Mouse (Mus musculus) heart, adult 9 months (tissue): Measurements from ENCODE around the gene 2210017I01Rik.

Source experiments
- DNase-seq, 2 experiments: peaks; one replicate each; pipeline ENCODE4 v3.0.0; 2022; ENCODE audit warnings: low spot score in 2 of 2

The 2210017I01Rik gene

DNA sequence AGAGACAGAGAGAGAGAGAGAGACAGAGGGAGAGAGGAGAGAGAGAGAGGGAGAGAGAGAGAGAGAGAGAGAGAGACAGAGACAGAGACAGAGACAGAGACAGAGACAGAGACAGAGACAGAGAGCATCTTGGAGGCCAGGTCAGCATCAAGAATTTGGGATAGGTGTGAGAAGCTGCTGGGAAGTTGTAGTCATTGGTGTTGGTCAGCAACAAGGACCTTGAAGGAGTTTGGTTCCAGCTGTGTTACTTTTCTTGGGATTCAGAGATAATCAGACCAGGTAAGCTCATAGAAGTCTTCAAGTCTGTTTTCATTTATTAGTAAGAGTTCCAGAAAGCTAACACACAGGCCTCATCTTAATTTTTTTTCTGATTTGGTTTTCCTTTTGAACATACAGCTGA is at the start of gene 2210017I01Rik:
2210017I01Rik (minus strand) TSS at position 101 of the 400 bp plus-strand sequence.
- no peak for DNase-seq

- no peak for DNase-seq
Observed at GRCm38 (mm10) chr3:92656826-92657225, 49.5 kb upstream of the 2210017I01Rik start, which contains the start of gene Lce1b. TSS of gene Lce1b (minus strand) at chr3:92656926.

- no peak for DNase-seq
Observed at GRCm38 (mm10) chr3:92648207-92648606, 40.9 kb upstream of the 2210017I01Rik start, which contains the start of gene Lce1a1. TSS of gene Lce1a1 (minus strand) at chr3:92648307.

DNA sequence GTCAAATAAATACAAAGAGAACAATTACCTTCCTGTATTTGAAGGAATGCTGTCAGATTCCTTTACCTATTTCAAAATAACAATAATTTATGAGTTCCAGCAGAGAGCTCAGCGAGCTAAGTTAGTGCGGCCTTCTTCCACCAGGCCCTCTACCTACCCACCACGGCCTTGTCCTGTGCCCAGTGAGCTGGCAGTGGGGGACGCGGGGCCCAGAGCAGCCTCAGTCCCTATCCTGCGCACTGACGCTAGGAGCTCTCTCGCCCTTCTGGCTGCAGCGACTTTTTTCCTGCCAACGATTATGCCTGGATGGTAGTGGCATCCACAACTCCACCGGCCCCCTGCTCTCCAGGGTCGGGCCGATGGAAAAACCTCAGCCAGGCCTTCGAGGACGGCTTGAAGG is 32.6 kb upstream of the 2210017I01Rik start:
- DNase-seq = no peak

DNA sequence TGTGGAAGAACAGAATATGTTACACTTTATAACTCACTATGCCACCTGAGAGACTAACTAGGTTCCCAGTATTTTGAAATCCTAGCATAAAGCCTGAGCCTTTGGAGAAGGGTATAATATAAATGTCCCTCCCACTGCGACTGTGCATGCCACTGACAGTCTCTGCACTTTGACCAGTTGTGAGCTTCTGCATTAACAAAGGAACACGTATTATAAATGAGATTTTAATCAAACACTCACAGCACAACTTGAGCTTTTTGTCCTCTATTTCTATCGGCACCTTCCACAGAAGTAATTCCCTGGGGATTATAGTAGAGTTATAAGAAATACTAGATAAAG is 31.3 kb upstream of the 2210017I01Rik start:
- DNase-seq = no peak

DNA sequence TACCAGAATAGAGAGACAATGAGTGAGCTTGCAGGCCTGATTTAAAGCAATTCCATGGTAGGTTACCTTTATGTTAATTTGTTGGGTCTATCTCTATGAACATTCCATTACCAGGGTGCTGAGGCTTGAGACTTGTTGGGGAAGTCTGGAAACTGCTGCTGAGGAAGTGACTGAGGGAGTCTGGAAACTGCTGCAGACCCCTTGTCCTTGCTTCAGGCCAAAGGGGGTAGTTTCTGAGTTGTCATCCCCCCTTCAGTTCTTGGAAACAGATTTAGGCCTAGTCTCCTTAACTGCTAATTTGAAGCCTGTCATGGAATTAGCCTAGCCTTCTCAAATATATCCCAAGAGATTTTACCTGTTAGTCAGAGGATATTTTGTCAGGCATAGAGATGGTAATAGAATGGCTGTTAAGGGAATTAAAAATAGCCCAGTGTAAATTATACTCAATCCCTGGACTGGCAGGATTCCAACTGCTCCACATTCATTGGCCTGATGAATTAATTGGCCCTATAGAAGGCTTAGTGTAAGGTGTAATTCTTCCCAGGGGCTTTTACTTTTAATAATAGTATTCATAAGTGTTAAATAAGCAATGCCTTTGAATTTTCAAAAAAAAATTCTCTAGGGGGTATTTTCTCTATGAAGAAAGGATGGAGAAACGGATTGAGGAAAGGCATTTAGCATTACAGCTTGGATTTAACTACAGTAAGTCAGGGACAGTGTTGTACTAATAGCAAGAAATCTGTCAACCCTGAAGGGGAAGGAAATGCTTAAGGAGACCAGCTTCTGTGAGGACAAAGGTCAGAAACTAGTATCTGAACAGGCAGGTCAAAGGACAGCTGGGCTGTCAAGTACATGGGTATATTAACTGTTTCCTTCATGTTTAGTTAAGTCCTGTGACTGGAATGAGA is 30.7 kb upstream of the 2210017I01Rik start:
- DNase-seq = no peak

GRCm38 (mm10) chr3:92621560-92621959 is 14.3 kb upstream of the 2210017I01Rik start, which contains the start of gene Lce6a:
TSS of gene Lce6a (minus strand) at chr3:92621660.
- DNase-seq = no peak

DNA sequence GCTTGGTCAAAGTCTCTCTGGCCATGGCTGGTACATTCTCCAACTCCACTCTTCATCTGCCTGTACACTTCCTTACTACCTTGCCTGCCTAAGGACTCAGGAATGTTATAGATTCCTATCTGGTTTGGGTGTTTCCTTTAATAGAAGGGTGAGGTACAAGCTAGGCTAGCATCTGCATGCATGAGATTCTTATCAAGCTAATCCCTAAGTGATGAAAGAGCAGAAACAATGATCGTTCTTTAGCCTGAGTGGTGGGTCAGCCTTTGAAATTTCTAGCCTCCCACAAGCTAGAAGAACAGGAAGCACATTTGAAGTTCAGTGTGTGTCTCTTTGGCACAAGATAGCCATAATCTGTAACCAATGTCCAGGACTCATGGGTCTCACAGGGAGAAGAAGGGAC is 2.5 kb upstream of the 2210017I01Rik start:
- no peak for DNase-seq

- no peak for DNase-seq
Observed at GRCm38 (mm10) chr3:92602169-92602568, 5.1 kb downstream of the 2210017I01Rik start.

DNA sequence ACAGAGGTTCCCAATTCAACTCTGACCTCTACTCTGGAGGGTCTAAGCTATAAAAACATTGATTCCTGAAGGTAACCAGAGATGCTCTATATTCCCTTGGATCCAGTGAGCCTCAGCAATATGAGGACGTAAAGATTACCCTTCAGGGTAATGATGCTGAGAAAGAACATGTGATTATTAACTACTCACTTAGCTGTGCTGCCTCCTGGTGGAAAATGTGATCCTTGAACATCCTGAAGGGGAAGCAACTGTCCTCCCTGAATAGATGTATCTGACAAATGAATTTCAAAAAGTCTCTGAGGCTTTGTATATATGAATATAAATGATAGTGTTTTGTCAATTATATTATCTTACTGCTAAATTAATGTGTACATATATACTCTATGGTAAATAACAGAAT is 6.8 kb downstream of the 2210017I01Rik start:
- DNase-seq = no peak

DNA sequence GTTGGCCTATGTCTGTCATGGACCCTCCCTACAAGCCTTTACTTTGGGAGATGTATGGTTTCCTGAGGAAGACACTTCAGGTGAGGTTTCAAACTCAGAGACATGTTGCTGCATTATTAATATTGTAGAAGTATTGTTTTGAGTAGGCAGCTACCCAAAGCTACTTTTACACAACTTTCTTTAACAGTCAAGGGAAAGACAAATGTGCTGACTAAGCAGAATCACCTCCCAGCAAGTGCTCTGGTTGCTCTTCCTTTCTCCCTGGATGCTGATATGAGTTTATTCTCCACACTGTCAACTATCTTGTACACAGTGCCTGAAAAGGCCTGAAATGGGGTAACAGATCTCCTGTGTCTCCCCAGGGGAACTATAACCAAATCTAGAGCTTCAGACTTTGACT is 7.3 kb downstream of the 2210017I01Rik start:
- no peak for DNase-seq

- DNase-seq = no peak
Observed at GRCm38 (mm10) chr3:92598429-92598828, 8.9 kb downstream of the 2210017I01Rik start.

GRCm38 (mm10) chr3:92588858-92589257 is 18.4 kb downstream of the 2210017I01Rik start, which contains the start of gene Smcp:
TSS of gene Smcp (minus strand) at chr3:92588997.
- no peak for DNase-seq

DNA sequence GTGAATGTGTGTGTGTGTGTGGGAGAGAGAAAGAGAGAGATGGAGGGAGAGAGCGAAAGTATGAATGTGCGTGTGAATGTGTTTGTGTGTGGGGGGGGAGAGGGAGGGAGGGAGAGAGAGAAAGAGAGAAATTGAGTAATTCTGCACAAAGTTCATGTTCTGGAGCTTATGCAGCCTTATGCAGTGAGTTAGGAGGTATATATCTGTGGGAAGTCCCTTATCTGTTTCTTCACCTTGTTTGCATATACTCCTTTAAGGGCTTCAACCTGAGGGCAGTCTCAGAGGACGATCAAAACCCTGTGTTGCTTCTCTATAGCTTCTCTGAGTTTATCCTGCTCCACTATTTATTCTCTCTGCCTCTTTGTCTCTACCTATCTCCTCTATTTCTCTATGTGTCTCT is 20.1 kb downstream of the 2210017I01Rik start:
- DNase-seq = no peak

GRCm38 (mm10) chr3:92585055-92585454 is 22.2 kb downstream of the 2210017I01Rik start:
- no peak for DNase-seq

GRCm38 (mm10) chr3:92583164-92583826 is 24.0 kb downstream of the 2210017I01Rik start:
- no peak for DNase-seq

DNA sequence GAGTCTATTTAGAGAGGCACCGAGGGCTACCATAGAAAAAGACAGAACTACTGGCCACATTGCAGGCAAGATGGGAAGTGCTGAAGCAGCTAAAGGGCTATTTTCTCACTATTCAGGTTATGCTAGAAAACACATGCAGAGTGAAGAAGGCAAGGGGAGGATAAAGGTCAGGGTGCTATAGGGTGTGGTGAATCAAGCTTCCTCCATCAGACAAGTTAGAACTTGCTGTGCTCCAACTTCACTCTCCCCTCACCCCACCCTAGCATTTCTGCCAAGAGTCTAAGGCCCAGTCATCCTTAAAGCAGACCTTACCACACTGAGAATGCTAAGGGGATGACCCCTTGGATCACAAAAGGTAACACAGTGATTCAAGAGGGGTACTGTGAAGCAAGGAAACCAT is 27.8 kb downstream of the 2210017I01Rik start:
- no peak for DNase-seq

DNA sequence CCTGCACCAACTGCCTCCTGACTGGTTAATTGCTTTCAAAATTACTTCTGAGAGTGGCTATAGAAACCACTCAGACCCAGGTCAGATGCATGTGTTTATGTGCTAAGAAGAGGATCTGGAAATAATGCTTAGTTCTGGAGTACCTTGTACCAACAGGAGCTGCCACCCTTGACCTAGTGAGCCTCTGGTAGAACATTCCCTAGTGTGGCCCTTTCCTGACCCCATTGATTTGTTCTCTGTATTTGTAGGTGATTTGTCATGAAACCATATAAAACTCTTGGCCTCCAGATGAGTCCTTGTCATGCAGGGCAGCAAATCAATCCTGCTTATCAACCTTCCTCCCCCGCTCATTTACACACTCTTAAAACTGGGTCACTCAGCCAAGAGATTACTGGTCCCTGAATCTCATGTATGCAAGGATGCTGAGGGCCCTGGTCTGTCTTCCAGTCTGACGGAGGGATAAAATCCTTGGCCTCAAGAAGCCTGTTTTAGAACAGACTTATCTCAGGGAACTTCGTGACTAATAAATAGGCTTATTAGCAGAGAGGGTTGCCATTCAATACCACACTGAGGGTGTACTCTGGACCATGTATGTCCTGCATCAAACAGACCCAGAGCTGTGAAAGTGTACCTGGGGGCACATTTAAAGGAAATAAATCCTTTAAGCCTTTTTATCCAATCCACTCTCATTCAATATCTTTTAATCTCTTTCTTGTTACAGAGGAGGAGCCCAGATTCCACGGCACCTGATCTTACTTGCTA is 28.5 kb downstream of the 2210017I01Rik start:
- no peak for DNase-seq

DNA sequence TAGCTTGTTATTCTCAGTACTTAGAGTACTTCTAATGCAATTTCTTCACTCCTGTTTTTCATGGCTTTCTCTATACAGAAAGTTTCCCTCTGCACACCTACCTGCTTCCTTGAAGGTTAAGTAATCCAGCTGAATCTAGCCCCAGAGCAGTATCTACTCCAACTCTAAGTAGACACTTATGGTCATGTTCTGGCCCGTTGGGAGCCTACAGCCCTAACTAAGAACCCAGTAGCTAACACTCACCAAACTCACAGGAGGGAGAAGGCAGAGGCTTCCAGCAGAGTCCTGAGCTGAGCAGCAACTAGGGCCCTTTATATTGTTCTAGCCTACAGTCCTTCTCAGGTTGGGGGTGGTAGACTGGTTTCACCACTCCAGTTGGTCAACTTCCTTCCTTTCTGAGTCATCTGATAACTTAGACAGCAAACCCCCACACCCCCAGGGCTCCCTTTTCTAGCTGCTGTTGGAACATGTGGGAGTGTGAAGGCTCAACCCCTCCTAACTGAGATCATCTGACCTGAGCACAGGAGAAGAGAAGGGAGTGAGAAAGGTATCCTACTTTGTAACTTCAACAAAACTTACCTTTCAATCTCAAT is 33.7 kb downstream of the 2210017I01Rik start, which contains the start of gene Ivl:
Ivl (minus strand) TSS at position 287 of the 593 bp plus-strand sequence.
- no peak for DNase-seq

GRCm38 (mm10) chr3:92572514-92573155 is 34.7 kb downstream of the 2210017I01Rik start:
- DNase-seq = no peak

DNA sequence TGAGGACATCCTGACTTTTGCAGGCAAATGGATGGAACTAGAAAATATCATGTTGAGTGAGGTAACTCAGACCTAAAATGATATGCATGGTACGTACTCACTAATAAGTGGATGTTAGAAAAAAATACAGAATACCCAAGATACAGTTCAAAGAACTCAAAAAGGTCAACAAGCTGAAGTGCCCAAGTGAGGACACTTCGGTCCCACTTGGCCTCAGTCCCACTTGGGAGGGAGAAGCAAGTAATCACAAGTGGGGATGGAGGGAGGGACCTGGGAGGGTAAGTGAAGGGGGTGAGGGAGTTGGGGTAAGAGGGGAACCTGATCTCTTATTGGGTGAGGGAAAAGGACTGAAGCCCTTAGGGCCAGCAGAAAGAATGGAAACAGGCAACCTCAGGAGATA is 38.5 kb downstream of the 2210017I01Rik start:
- no peak for DNase-seq
